Mouse (Mus musculus) lung, postnatal 0 days (tissue): ENCODE measurements around the gene Cplx2.

Experiments
- CTCF ChIP-seq: IDR thresholded peaks from 2 replicates; pipeline ENCODE4 v1.5.1; 2016; ENCODE audit warnings: antibody characterized with exemption, mild to moderate bottlenecking
- EP300 ChIP-seq: IDR thresholded peaks from 2 replicates; pipeline ENCODE4 v1.6.1; 2016; ENCODE audit warnings: antibody characterized with exemption, mild to moderate bottlenecking, control low read depth

DNA sequence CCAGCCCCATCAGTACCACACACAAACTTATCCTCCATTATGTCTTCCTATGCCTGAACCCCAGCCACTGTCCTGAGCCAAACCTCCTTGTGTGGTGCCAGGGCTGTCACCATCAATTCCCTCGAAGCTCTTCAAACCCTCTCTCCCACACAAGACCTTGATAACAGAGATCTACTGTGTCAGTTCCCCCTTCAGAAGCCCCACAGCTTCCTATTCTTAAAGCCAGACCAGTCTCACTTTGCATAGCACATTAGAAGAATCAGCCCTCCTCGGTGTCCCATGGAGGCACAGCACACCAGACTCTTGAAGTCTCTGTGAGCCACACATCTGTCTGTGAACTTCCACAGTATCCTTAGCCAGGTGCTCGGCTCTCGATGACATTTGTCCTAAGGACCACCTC is 41.6 kb downstream of the Cplx2 start:
- TF ChIP-seq EP300 (no peak), CTCF (no peak)
